Mouse (Mus musculus): ENCODE results near the gene Myh14. TPM values are rescaled to one million over a fixed set of nuclear protein-coding genes. Genes with fewer than 3 reads are reported as not detected.

The Myh14 gene
- total RNA-seq, 2 experiments from 2014 or later, result 30.4 TPM

- no peak for DNase-seq (ENCODE audit: low spot score in 2 of 2)
- TF ChIP-seq CTCF (conservative IDR thresholded peaks at IDR 0.05), result no peak
- Histone ChIP-seq H3K27ac (no peak overlapping the region), H3K4me3 (no peak overlapping the region)
Measured at GRCm38 (mm10) chr7:44693427-44694175, 23.0 kb upstream of the Myh14 start.

GRCm38 (mm10) chr7:44689331-44689730 lies 18.7 kb upstream of the Myh14 start:
- Histone ChIP-seq H3K27ac (no peak overlapping the region), H3K4me3 (no peak overlapping the region)
- DNase-seq (ENCODE audit: low spot score in 2 of 2), result no peak
- no peak for TF ChIP-seq CTCF (conservative IDR thresholded peaks at IDR 0.05)

- TF ChIP-seq CTCF (conservative IDR thresholded peaks at IDR 0.05), result peak; percentile 64
- DNase-seq (ENCODE audit: low spot score in 2 of 2), result no peak
- no peak overlapping the region for H3K27ac ChIP-seq
Measured at GRCm38 (mm10) chr7:44688890-44689289, 18.2 kb upstream of the Myh14 start.

GRCm38 (mm10) chr7:44685531-44686402 lies 15.1 kb upstream of the Myh14 start:
- no peak for DNase-seq (ENCODE audit: low spot score in 2 of 2)
- H3K27ac ChIP-seq, result no peak overlapping the region
- TF ChIP-seq CTCF (conservative IDR thresholded peaks at IDR 0.05), result no peak
- no peak overlapping the region for H3K4me3 ChIP-seq

More at GRCm38 (mm10) chr7:44688890-44689289, 18.2 kb upstream of the Myh14 start:
- H3K4me3 ChIP-seq, result no peak overlapping the region

GRCm38 (mm10) chr7:44683656-44684055 lies 13.0 kb upstream of the Myh14 start:
- no peak overlapping the region for H3K27ac ChIP-seq
- no peak overlapping the region for H3K4me3 ChIP-seq
- no peak for DNase-seq (ENCODE audit: low spot score in 2 of 2)
- no peak for TF ChIP-seq CTCF (conservative IDR thresholded peaks at IDR 0.05)

GRCm38 (mm10) chr7:44676611-44677010 lies 6.0 kb upstream of the Myh14 start:
- DNase-seq (ENCODE audit: low spot score in 2 of 2), result peak; percentile 39 to 81
- no peak for TF ChIP-seq CTCF (conservative IDR thresholded peaks at IDR 0.05)
- Histone ChIP-seq H3K4me3 (no peak overlapping the region), H3K27ac (peak overlapping the region; percentile 87)

GRCm38 (mm10) chr7:44676126-44676525 lies 5.5 kb upstream of the Myh14 start:
- H3K27ac ChIP-seq, result peak overlapping the region; percentile 87
- DNase-seq (ENCODE audit: low spot score in 2 of 2), result no peak
- H3K4me3 ChIP-seq, result no peak overlapping the region
- TF ChIP-seq CTCF (conservative IDR thresholded peaks at IDR 0.05), result no peak

GRCm38 (mm10) chr7:44675171-44675570 lies 4.5 kb upstream of the Myh14 start:
- DNase-seq (ENCODE audit: low spot score in 2 of 2), result no peak
- Histone ChIP-seq H3K27ac (no peak overlapping the region), H3K4me3 (no peak overlapping the region)
- TF ChIP-seq CTCF (conservative IDR thresholded peaks at IDR 0.05), result no peak

- no peak overlapping the region for H3K27ac ChIP-seq
- peak; percentile 51 for TF ChIP-seq CTCF (conservative IDR thresholded peaks at IDR 0.05)
- DNase-seq (ENCODE audit: low spot score in 2 of 2), result no peak
- no peak overlapping the region for H3K4me3 ChIP-seq
Measured at GRCm38 (mm10) chr7:44674511-44674910, 3.9 kb upstream of the Myh14 start.

GRCm38 (mm10) chr7:44672193-44672592 lies 1.6 kb upstream of the Myh14 start:
- H3K4me3 ChIP-seq, result no peak overlapping the region
- no peak for DNase-seq (ENCODE audit: low spot score in 2 of 2)
- H3K27ac ChIP-seq, result no peak overlapping the region; the same call in 1 of the 2 replicates
- TF ChIP-seq CTCF (conservative IDR thresholded peaks at IDR 0.05), result no peak

GRCm38 (mm10) chr7:44669103-44669502 lies 1.5 kb downstream of the Myh14 start:
- DNase-seq (ENCODE audit: low spot score in 2 of 2), result no peak
- Histone ChIP-seq H3K27ac (no peak overlapping the region), H3K4me3 (no peak overlapping the region)
- no peak for TF ChIP-seq CTCF (conservative IDR thresholded peaks at IDR 0.05)

GRCm38 (mm10) chr7:44667996-44668738 lies 2.5 kb downstream of the Myh14 start:
- no peak for TF ChIP-seq CTCF (conservative IDR thresholded peaks at IDR 0.05)
- no peak for DNase-seq (ENCODE audit: low spot score in 2 of 2)
- no peak overlapping the region for H3K4me3 ChIP-seq
- no peak overlapping the region for H3K27ac ChIP-seq

GRCm38 (mm10) chr7:44666462-44666861 lies 4.2 kb downstream of the Myh14 start:
- DNase-seq (ENCODE audit: low spot score in 2 of 2), result no peak
- TF ChIP-seq CTCF (conservative IDR thresholded peaks at IDR 0.05), result peak; percentile 53
- H3K27ac ChIP-seq, result no peak overlapping the region
- no peak overlapping the region for H3K4me3 ChIP-seq

Measured in layer of hippocampus, adult 2 months (tissue).